Mouse (Mus musculus): ENCODE measurements at regions not wholly inside any gene's neighbourhood (a gene's known extent, or its start where the extent isn't known, plus 50 kb on each side); places are given as distances from the start of the nearest gene placed in this dataset.

- TF ChIP-seq CEBPB (IDR thresholded peaks at IDR 0.05; ENCODE audit: insufficient read depth, poor library complexity, severe bottlenecking): no peak
- no peak for TF ChIP-seq USF1 (IDR thresholded peaks at IDR 0.05; ENCODE audit: low read depth)
- TF ChIP-seq E2F4 (IDR thresholded peaks at IDR 0.05; ENCODE audit: insufficient read depth): no peak
- no peak for TF ChIP-seq TCF3 (IDR thresholded peaks at IDR 0.05; ENCODE audit: insufficient read length, low read depth)
- no peak for TF ChIP-seq POLR2A (IDR thresholded peaks at IDR 0.05; ENCODE audit: insufficient read length, low read depth)
- TF ChIP-seq TCF12 (IDR thresholded peaks at IDR 0.05; ENCODE audit: insufficient read depth, poor library complexity, severe bottlenecking): no peak
- TF ChIP-seq MAX (IDR thresholded peaks at IDR 0.05; ENCODE audit: low read depth): no peak
- no peak for TF ChIP-seq SRF (IDR thresholded peaks at IDR 0.05; ENCODE audit: control insufficient read depth, insufficient read length, low read depth)
- no peak for TF ChIP-seq MYOD1 (IDR thresholded peaks at IDR 0.05; ENCODE audit: control insufficient read depth in 1 of 3, insufficient read length in 2 of 3, low read depth in 2 of 3)
- TF ChIP-seq MYOG (IDR thresholded peaks at IDR 0.05; ENCODE audit: control insufficient read depth in 1 of 3, insufficient read depth in 1 of 3, insufficient read length in 2 of 3, low read depth in 2 of 3): no peak
These were observed 172.3 kb upstream of the Map3k1 start for GRCm38 (mm10) chr13:111981103-111981502.

Data from myocyte (in vitro differentiated cells).